Mouse (Mus musculus) neural tube, embryonic 12.5 days (tissue): Measurements from ENCODE around the gene BC030499. TPM values are rescaled to one million over a fixed set of nuclear protein-coding genes. Genes with fewer than 3 reads are reported as not detected.

Experiments used
- ATAC-seq: fragments of 200-750 bp; cut with Nextera tagmentation; 2 replicates; pipeline ENCODE4 v1.8.0; 2017; ENCODE audit warnings: low read depth, mild to moderate bottlenecking, moderate TSS enrichment, moderate library complexity; ENCODE audit not compliant: low FRiP score
- H3K27ac ChIP-seq: fragments of 300-500 bp; sonication (generic); 2 replicates; pipeline ENCODE4 v1.5.1; 2016
- H3K27me3 ChIP-seq: fragments of 300-500 bp; sonication (generic); replicated peaks from 2 replicates; pipeline ENCODE4 v1.6.1; 2016; ENCODE audit warnings: mild to moderate bottlenecking
- H3K36me3 ChIP-seq: fragments of 300-500 bp; sonication (generic); 2 replicates; pipeline ENCODE4 v1.6.1; 2016; ENCODE audit warnings: mild to moderate bottlenecking
- H3K4me1 ChIP-seq: fragments of 300-500 bp; sonication (generic); 2 replicates; pipeline ENCODE4 v1.6.1; 2016
- H3K4me2 ChIP-seq: fragments of 300-500 bp; sonication (generic); replicated peaks from 2 replicates; pipeline ENCODE4 v1.6.1; 2016; ENCODE audit warnings: mild to moderate bottlenecking
- H3K4me3 ChIP-seq: fragments of 300-500 bp; sonication (generic); 2 replicates; pipeline ENCODE4 v1.5.1; 2016
- H3K9ac ChIP-seq: fragments of 300-500 bp; sonication (generic); 2 replicates; pipeline ENCODE4 v1.6.1; 2016; ENCODE audit warnings: mild to moderate bottlenecking
- H3K9me3 ChIP-seq: fragments of 300-500 bp; sonication (generic); 2 replicates; pipeline ENCODE4 v1.6.1; 2016; ENCODE audit warnings: mild to moderate bottlenecking
- WGBS: fragments of 180-500 bp; shearing (Covaris S2); methylation state at CpG from one replicate; pipeline ENCODE4 v1.1.7; 2016; 5-methylcytosine and 5-hydroxymethylcytosine counted together
- polyA plus RNA-seq: library from polyadenylated mRNA; unstranded; fragments of >200 nt; fragmentation: Nextera tagmentation; extraction: Ambion mirVana; gene quantifications from 2 replicates; pipeline ENCODE4 v1.2.1, GENCODE M21; 2016

The BC030499 gene
- polyA plus RNA-seq, 1 experiment from 2014 or later, result 0.20 TPM

- ATAC-seq, result no peak
- Histone ChIP-seq H3K4me1 (peaks cover 27% of the 10 kb centered on the region), H3K27me3 (no peaks in the 10 kb centered on the region), H3K4me3 (no peak overlapping the region), H3K27ac (no peak overlapping the region), H3K9me3 (no peaks in the 10 kb centered on the region), H3K36me3 (peaks cover 45% of the 10 kb centered on the region), H3K9ac (no peak overlapping the region), H3K4me2 (no peak overlapping the region)
- 90% methylated on average over 12 of the region's 12 CpGs for WGBS
These were observed 51.1 kb downstream of the BC030499 start for GRCm38 (mm10) chr11:78341702-78342101.

- Histone ChIP-seq H3K4me3 (peak within 1 kb of the TSS; percentile 89), H3K4me1 (peaks cover 31% of the 10 kb centered on the region), H3K9me3 (no peaks in the 10 kb centered on the region), H3K27ac (peak within 1 kb of the TSS; percentile 68; the same call in 1 of the 2 replicates), H3K27me3 (no peaks in the 10 kb centered on the region), H3K4me2 (peak within 1 kb of the TSS; percentile 90), H3K36me3 (peaks cover 42% of the 10 kb centered on the region), H3K9ac (peak within 1 kb of the TSS; percentile 93)
- ATAC-seq, result peak; percentile 81
- 2% methylated on average over 63 of the region's 66 CpGs for WGBS
These were observed 53.0 kb downstream of the BC030499 start, which contains the start of gene Unc119 for GRCm38 (mm10) chr11:78343381-78344327. TSS of gene Unc119 (plus strand) at chr11:78343482.

GRCm38 (mm10) chr11:78344328-78344889 is 53.8 kb downstream of the BC030499 start:
- Histone ChIP-seq H3K9ac (peak overlapping the region; percentile 93), H3K4me2 (peak overlapping the region; percentile 90), H3K27ac (no peak overlapping the region), H3K9me3 (no peaks in the 10 kb centered on the region), H3K36me3 (peaks cover 40% of the 10 kb centered on the region), H3K27me3 (no peaks in the 10 kb centered on the region), H3K4me1 (peaks cover 31% of the 10 kb centered on the region), H3K4me3 (peak overlapping the region; percentile 89)
- WGBS, result 88% methylated on average over 6 of the region's 6 CpGs
- ATAC-seq, result no peak; the same call in 1 of the 2 replicates

GRCm38 (mm10) chr11:78344890-78345715 is 54.5 kb downstream of the BC030499 start:
- Histone ChIP-seq H3K36me3 (peaks cover 33% of the 10 kb centered on the region), H3K9ac (peak overlapping the region; percentile 35; the same call in 1 of the 2 replicates), H3K4me1 (peaks cover 31% of the 10 kb centered on the region), H3K27ac (no peak overlapping the region), H3K9me3 (no peaks in the 10 kb centered on the region), H3K4me2 (peak overlapping the region; percentile 90), H3K4me3 (no peak overlapping the region), H3K27me3 (no peaks in the 10 kb centered on the region)
- no peak for ATAC-seq
- 64% methylated on average over 8 of the region's 8 CpGs for WGBS

- H3K9ac ChIP-seq, result no peak overlapping the region
- peaks cover 27% of the 10 kb centered on the region for H3K36me3 ChIP-seq
- H3K4me1 ChIP-seq, result peaks cover 31% of the 10 kb centered on the region
- 82% methylated on average over 7 of the region's 7 CpGs for WGBS
- no peak overlapping the region; the same call in 1 of the 2 replicates for H3K4me2 ChIP-seq
- no peaks in the 10 kb centered on the region for H3K27me3 ChIP-seq
- no peak overlapping the region for H3K4me3 ChIP-seq
- no peak overlapping the region for H3K27ac ChIP-seq
- H3K9me3 ChIP-seq, result no peaks in the 10 kb centered on the region
- no peak for ATAC-seq
These were observed 55.2 kb downstream of the BC030499 start for GRCm38 (mm10) chr11:78345801-78346200.

Other genes with a start within 250 kb of the BC030499 start
- 29.7 and 32.4 TPM in 2 replicates for gene Eral1, start 210.5 kb upstream of the BC030499 start, polyA plus RNA-seq
- 25.3 and 27.9 TPM in 2 replicates for gene Fam222b, start 196.2 kb upstream of the BC030499 start, polyA plus RNA-seq
- 153 and 174 TPM in 2 replicates for gene Traf4, start 125.3 kb upstream of the BC030499 start, polyA plus RNA-seq
- 10.2 and 11.1 TPM in 2 replicates for gene Nek8, start 114.2 kb upstream of the BC030499 start, polyA plus RNA-seq
- gene Tlcd1, start 114.1 kb upstream of the BC030499 start, polyA plus RNA-seq, result 8.2 and 10.5 TPM in 2 replicates
- gene Rpl23a, start 107.3 kb upstream of the BC030499 start, polyA plus RNA-seq, result 895 and 982 TPM in 2 replicates
- gene Rab34, start 102.4 kb upstream of the BC030499 start, polyA plus RNA-seq, result 71.0 and 76.5 TPM in 2 replicates
- 2.5 and 2.9 TPM in 2 replicates for gene Proca1, start 97.4 kb upstream of the BC030499 start, polyA plus RNA-seq
- 59.8 and 60.8 TPM in 2 replicates for gene Sdf2, start 45.1 kb upstream of the BC030499 start, polyA plus RNA-seq
- 34.0 and 40.5 TPM in 2 replicates for gene Supt6, start 44.9 kb upstream of the BC030499 start, polyA plus RNA-seq
- 64.9 and 72.4 TPM in 2 replicates for gene 2610507B11Rik, start 29.1 kb upstream of the BC030499 start, polyA plus RNA-seq
- 33.6 and 34.2 TPM in 2 replicates for gene Spag5, start 10.7 kb downstream of the BC030499 start, polyA plus RNA-seq
- 16.8 and 17.2 TPM in 2 replicates for gene Aldoc, start 32.1 kb downstream of the BC030499 start, polyA plus RNA-seq
- gene Pigs, start 37.6 kb downstream of the BC030499 start, polyA plus RNA-seq, result 66.4 and 73.6 TPM in 2 replicates
- 80.8 and 89.3 TPM in 2 replicates for gene Unc119, start 52.6 kb downstream of the BC030499 start, polyA plus RNA-seq
- gene Foxn1, start 95.7 kb downstream of the BC030499 start, polyA plus RNA-seq, result not detected in 2 replicates
- not detected in 2 replicates for gene Slc13a2, start 131.4 kb downstream of the BC030499 start, polyA plus RNA-seq
- gene Slc46a1, start 174.9 kb downstream of the BC030499 start, polyA plus RNA-seq, result 17.5 and 17.6 TPM in 2 replicates
- gene Sarm1, start 206.9 kb downstream of the BC030499 start, polyA plus RNA-seq, result 35.0 and 37.0 TPM in 2 replicates
- 109 and 116 TPM in 2 replicates for gene Vtn, start 208.2 kb downstream of the BC030499 start, polyA plus RNA-seq
- gene Sebox, start 212.6 kb downstream of the BC030499 start, polyA plus RNA-seq, result not detected in 2 replicates
- 88.4 and 93.1 TPM in 2 replicates for gene Tmem199, start 221.3 kb downstream of the BC030499 start, polyA plus RNA-seq
- 184 and 186 TPM in 2 replicates for gene Poldip2, start 221.4 kb downstream of the BC030499 start, polyA plus RNA-seq
- gene Tnfaip1, start 245.5 kb downstream of the BC030499 start, polyA plus RNA-seq, result 53.5 and 58.0 TPM in 2 replicates
- gene Ift20, start 245.5 kb downstream of the BC030499 start, polyA plus RNA-seq, result 102 and 110 TPM in 2 replicates